Mouse (Mus musculus): Measurements from ENCODE around the gene Msh4. TPM values are rescaled to one million over a fixed set of nuclear protein-coding genes. Genes with fewer than 3 reads are reported as not detected.
A peak's percentile ranks its signal among the peaks of the same experiment; 100 is the strongest.

Gene Msh4
- polyA plus RNA-seq, 2 experiments: 0.04 to 0.05 TPM

DNA sequence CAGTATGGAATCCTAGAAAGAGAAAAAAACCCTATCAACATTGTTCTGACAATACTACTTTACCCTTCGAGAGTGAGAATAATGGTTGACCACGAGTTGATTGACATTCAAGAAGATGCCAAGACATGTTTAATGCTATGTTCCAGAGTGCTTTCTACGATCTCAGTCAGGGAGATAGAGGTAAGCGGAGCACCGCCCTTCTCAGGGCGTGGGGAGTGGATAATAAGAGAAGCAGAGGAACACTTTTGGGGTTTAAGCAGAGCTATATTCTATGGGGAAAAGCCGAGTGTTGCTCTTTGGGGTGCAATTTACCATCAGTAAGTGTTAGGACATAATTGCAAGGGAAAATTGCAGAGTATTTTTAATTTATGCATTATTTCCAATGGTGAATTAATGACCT, 55.2 kb downstream of the Msh4 start:
- Histone ChIP-seq H3K4me3 (ENCODE audit: insufficient read depth in 1 of 2, low read depth in 2 of 2, low read length in 2 of 2) (peak overlapping the region; percentile 49 to 50), H3K4me1 (replicated peaks; ENCODE audit: control insufficient read depth in 2 of 2, insufficient read depth in 2 of 2, low read length in 1 of 2) (peaks cover 55 to 59% of the 10 kb centered on the region in 2 experiments), H3K9ac (replicated peaks) (peak overlapping the region; percentile 68)

DNA sequence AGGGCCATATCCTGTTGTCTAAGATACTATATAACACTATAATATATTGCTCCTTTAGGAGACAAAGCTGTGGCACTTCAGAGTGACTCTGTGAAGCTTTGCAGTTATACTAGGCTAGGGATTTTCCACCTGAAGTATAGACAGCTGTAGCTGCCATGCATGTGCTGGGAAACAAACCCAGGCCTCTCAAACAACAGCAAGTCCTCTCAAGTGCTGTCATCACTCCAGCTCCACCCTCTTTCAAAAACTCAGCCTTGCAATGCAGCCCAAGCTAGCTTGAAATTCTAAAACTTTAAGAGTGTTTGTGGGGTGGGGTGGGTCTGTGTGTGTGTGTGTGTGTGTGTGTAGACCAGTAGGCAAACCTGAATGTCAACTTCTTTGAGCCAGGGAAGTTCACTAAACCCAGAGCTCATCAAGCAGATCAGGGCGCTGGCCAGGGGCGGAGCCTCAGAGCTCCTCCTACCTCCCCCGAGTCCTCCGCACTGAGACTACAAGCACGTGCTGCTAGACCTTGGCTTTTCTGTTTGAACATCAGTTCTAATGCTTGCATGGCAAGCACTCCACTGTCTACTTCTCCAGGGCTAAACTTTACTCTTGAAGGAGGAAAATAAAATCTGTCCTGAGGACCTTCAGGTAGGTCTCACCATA, 56.4 kb downstream of the Msh4 start:
- Histone ChIP-seq H3K4me1 (replicated peaks; ENCODE audit: control insufficient read depth in 2 of 2, insufficient read depth in 2 of 2, low read length in 1 of 2) (peaks cover 61 to 65% of the 10 kb centered on the region in 2 experiments), H3K9ac (replicated peaks) (peak overlapping the region; percentile 68), H3K4me2 (ENCODE audit: low read depth) (peak overlapping the region; percentile 71), H3K9me3 (ENCODE audit: control insufficient read depth, low read length) (no peaks in the 10 kb centered on the region), H3K36me3 (replicated peaks; ENCODE audit: control insufficient read depth, insufficient read depth, low read depth) (no peaks in the 10 kb centered on the region), H3K4me3 (ENCODE audit: insufficient read depth in 1 of 2, low read depth in 2 of 2, low read length in 2 of 2) (peak overlapping the region in 1 of 2 experiments; percentile 50; a peak in 2 of 4 replicates), H3K27me3 (ENCODE audit: control insufficient read depth, insufficient read depth, low read length) (no peaks in the 10 kb centered on the region), H3K27ac (peak overlapping the region; percentile 88)
- 0% methylated on average over 5 of the region's 5 CpGs for WGBS (ENCODE audit: insufficient replicate concordance)
- no peak for TF ChIP-seq CTCF (IDR thresholded peaks at IDR 0.05; ENCODE audit: low read depth)
- ATAC-seq (ENCODE audit: insufficient read depth) (peak; percentile 64), DNase-seq (ENCODE audit: low read depth in 3 of 3, low spot score in 3 of 3) (peak; percentile 59 to 71 (median 62))

More for the DNA sequence above, 55.2 kb downstream of the Msh4 start:
- Histone ChIP-seq H3K36me3 (replicated peaks; ENCODE audit: control insufficient read depth, insufficient read depth, low read depth) (no peaks in the 10 kb centered on the region), H3K27ac (peak overlapping the region; percentile 88), H3K9me3 (ENCODE audit: control insufficient read depth, low read length) (no peaks in the 10 kb centered on the region), H3K4me2 (ENCODE audit: low read depth) (peak overlapping the region; percentile 71), H3K27me3 (ENCODE audit: control insufficient read depth, insufficient read depth, low read length) (no peaks in the 10 kb centered on the region)
- TF ChIP-seq CTCF (IDR thresholded peaks at IDR 0.05; ENCODE audit: low read depth) (no peak), EP300 (IDR thresholded peaks at IDR 0.05; ENCODE audit: low read depth) (no peak)
- DNase-seq (ENCODE audit: low read depth in 3 of 3, low spot score in 3 of 3) (peak; percentile 53 to 66 (median 64)), ATAC-seq (ENCODE audit: insufficient read depth) (peak; percentile 46)
- 14% methylated on average over 7 of the region's 7 CpGs for WGBS (ENCODE audit: insufficient replicate concordance)

DNA sequence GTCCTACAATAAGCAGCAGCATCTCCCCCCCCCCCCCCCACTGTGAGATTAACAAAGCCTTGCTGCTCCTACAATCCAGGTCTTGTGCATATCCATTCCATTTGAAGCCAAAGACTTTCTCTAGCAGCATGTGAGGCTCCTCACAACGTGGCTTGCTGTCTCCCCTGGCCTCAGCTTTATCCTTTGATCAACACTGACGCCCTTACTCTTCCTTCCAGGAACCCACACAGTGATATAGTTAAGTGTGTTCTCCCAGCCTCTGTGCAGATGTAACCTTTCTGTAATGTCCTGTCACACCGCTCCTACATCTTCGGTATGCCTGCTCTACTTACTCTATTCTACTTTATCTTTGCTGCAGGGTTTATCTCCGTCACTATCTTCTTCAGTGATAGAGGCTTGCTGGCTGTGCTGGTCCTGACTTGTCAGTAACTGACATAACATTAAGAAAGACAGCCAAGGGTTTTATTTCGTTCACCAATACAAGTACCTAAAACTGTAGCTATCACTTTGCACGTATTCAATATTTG, 58.7 kb downstream of the Msh4 start:
- peak in 1 of 3 experiments; percentile 39 for DNase-seq (ENCODE audit: low read depth in 3 of 3, low spot score in 3 of 3)
- 40% methylated on average over 7 of the region's 7 CpGs for WGBS (ENCODE audit: insufficient replicate concordance)
- Histone ChIP-seq H3K4me1 (replicated peaks; ENCODE audit: control insufficient read depth in 2 of 2, insufficient read depth in 2 of 2, low read length in 1 of 2) (peaks cover 44 to 52% of the 10 kb centered on the region in 2 experiments), H3K36me3 (replicated peaks; ENCODE audit: control insufficient read depth, insufficient read depth, low read depth) (no peaks in the 10 kb centered on the region), H3K9me3 (ENCODE audit: control insufficient read depth, low read length) (no peaks in the 10 kb centered on the region), H3K4me2 (ENCODE audit: low read depth) (peak overlapping the region; percentile 1), H3K4me3 (ENCODE audit: insufficient read depth in 1 of 2, low read depth in 2 of 2, low read length in 2 of 2) (no peak overlapping the region), H3K27me3 (ENCODE audit: control insufficient read depth, insufficient read depth, low read length) (no peaks in the 10 kb centered on the region), H3K27ac (peak overlapping the region; percentile 21; the same call in 1 of the 2 replicates), H3K9ac (replicated peaks) (no peak overlapping the region)
- TF ChIP-seq CTCF (IDR thresholded peaks at IDR 0.05; ENCODE audit: low read depth) (no peak), EP300 (IDR thresholded peaks at IDR 0.05; ENCODE audit: low read depth) (no peak)
- ATAC-seq (ENCODE audit: insufficient read depth): no peak

DNA sequence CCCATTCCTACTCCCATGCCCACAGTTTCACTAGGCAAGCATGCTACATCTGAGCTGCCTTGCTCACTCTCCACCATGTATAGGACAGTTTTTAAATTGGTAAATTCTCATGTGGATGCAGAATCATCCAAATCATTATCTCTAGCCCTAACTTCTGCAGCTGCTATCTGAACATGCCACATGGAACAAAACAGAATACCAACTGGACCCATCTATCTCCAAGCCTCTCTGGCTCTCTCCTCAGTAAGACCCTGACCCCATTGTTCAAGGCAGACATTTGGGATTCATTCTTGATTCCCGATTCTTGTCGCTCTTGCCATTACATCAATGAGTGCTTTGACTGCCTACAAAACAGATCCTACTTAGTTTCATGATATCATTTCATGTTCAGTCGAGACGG, 59.8 kb downstream of the Msh4 start:
- Histone ChIP-seq H3K4me1 (replicated peaks; ENCODE audit: control insufficient read depth in 2 of 2, insufficient read depth in 2 of 2, low read length in 1 of 2) (peaks cover 44 to 52% of the 10 kb centered on the region in 2 experiments), H3K9me3 (ENCODE audit: control insufficient read depth, low read length) (no peaks in the 10 kb centered on the region), H3K9ac (replicated peaks) (no peak overlapping the region), H3K4me2 (ENCODE audit: low read depth) (peak overlapping the region; percentile 27), H3K4me3 (ENCODE audit: insufficient read depth in 1 of 2, low read depth in 2 of 2, low read length in 2 of 2) (no peak overlapping the region), H3K27ac (peak overlapping the region; percentile 39), H3K36me3 (replicated peaks; ENCODE audit: control insufficient read depth, insufficient read depth, low read depth) (no peaks in the 10 kb centered on the region), H3K27me3 (ENCODE audit: control insufficient read depth, insufficient read depth, low read length) (no peaks in the 10 kb centered on the region)
- no peak for ATAC-seq (ENCODE audit: insufficient read depth)
- no peak for DNase-seq (ENCODE audit: low read depth in 3 of 3, low spot score in 3 of 3)
- TF ChIP-seq EP300 (IDR thresholded peaks at IDR 0.05; ENCODE audit: low read depth) (peak; percentile 56; the same call in 1 of the 2 replicates), CTCF (IDR thresholded peaks at IDR 0.05; ENCODE audit: low read depth) (no peak)
- 80% methylated on average over 4 of the region's 4 CpGs for WGBS (ENCODE audit: insufficient replicate concordance)

DNA sequence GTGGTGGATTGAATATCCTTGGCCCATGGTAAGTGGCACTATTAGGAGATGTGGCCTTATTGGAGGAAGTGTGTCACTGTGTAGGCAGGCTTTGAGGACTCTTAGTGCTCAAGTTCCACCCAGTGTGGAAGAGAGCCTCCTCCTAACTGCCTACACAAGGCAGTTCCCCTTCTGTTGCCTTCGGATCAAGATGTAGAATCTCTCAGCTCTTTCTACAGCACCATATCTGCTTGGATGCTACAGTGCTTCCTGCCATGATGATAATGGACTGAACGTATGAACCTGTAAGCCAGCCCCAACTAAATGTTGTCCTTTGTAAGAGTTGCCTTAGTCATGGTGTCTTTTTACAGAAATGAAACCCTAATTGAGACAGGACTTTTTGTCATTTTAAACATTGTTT, 60.4 kb downstream of the Msh4 start:
- 22% methylated on average over 2 of the region's 2 CpGs for WGBS (ENCODE audit: insufficient replicate concordance)

More for the DNA sequence above, 60.4 kb downstream of the Msh4 start:
- Histone ChIP-seq H3K9me3 (ENCODE audit: control insufficient read depth, low read length) (no peaks in the 10 kb centered on the region), H3K4me2 (ENCODE audit: low read depth) (no peak overlapping the region), H3K4me1 (replicated peaks; ENCODE audit: control insufficient read depth in 2 of 2, insufficient read depth in 2 of 2, low read length in 1 of 2) (peaks cover 44 to 50% of the 10 kb centered on the region in 2 experiments), H3K27me3 (ENCODE audit: control insufficient read depth, insufficient read depth, low read length) (no peaks in the 10 kb centered on the region), H3K9ac (replicated peaks) (no peak overlapping the region; the same call in 1 of the 2 replicates), H3K27ac (peak overlapping the region; percentile 39), H3K36me3 (replicated peaks; ENCODE audit: control insufficient read depth, insufficient read depth, low read depth) (no peaks in the 10 kb centered on the region), H3K4me3 (ENCODE audit: insufficient read depth in 1 of 2, low read depth in 2 of 2, low read length in 2 of 2) (no peak overlapping the region)
- ATAC-seq (ENCODE audit: insufficient read depth) (no peak), DNase-seq (ENCODE audit: low read depth in 3 of 3, low spot score in 3 of 3) (no peak)
- TF ChIP-seq CTCF (IDR thresholded peaks at IDR 0.05; ENCODE audit: low read depth): no peak
- no peak for TF ChIP-seq EP300 (IDR thresholded peaks at IDR 0.05; ENCODE audit: low read depth)
